Mouse (Mus musculus) heart, postnatal 25 days (tissue): ENCODE data around the gene Peli1. TPM values are rescaled to one million over a fixed set of nuclear protein-coding genes. Genes with fewer than 3 reads are reported as not detected.

Experiments
- DNase-seq: peaks from one replicate; pipeline ENCODE4 v3.0.0; 2022; ENCODE audit warnings: low spot score
- intact Hi-C: fragments of 180-260 bp; cut with DNase I; formaldehyde crosslinking; loops from one replicate; pipeline ENCODE4 v1.15.1; 2025
- total RNA-seq, 2 experiments: library from RNA; stranded (reverse); gene quantifications; 2 replicates each; pipeline ENCODE4 v1.2.3; 2021

The Peli1 gene
- total RNA-seq, result 10 to 100 TPM; 12.4 to 16.0 TPM

DNA sequence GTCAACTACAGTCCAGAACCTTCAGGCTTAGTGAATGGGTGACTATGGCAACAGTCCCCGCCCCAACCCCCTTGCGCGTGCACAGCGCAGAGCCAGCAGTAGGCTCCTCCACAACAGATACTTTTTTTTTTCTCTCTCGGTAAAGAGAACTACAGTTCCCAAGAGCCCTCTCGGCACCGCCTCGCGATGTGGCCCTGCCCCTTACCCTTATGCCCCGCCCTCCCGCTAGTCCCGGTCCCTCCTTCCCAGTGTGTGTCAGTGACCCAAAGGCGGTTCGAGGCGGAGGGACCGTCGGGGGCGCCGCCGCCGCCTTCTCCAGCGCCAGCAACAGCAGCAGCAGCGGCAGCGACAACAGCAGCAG is at the start of gene Peli1:
Peli1 (plus strand) TSS at position 225 of the 361 bp plus-strand sequence.
- DNase-seq, result peak; percentile 91
- intact Hi-C loops, result loop anchor here (5.0 kb wide), 5 partner anchors 56 to 349 kb away; partner anchors contain the start of gene Aftph

DNA sequence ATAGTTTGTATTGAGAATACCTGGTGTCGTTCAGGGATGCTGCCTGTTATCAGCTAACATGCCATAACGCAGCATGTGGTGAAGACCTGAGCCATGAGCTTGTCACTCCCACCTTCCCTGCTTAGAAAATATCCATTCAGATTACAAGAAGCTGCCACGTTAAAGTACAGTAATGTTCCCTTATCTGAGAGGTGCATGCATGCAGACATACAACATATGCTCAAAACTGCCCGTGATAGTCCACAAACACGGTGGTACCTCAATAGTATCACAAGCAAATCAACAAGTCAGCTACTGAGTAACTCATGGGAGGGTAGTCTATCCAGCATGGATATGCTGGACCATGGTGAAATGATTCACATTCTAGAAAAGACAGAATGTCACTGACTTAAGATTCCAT is 48.5 kb upstream of the Peli1 start:
- intact Hi-C loops, result no loop called here
- DNase-seq, result no peak

DNA sequence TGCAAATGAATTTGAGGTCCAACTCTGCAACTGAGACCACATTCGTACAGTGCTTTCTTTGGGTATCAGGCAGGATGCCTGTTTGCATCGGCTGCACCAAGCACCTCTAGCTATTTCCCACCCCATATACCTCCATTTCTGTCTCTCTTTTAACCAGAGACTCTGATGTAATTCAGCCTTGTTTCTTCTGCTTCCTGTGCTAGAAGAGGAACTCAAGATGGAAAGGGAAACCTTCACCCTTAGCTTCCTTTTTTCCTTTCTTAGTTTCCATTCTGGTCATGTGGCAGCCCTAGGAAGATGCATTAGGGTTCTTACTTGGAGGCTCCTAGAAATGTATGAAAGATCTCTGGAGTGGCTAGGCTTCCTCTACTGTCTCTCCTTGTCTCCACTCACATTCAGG is 44.9 kb upstream of the Peli1 start:
- DNase-seq, result no peak
- intact Hi-C loops, result loop anchor here (5.0 kb wide), 1 partner anchor 39 kb away; no protein-coding TSS in a partner anchor

DNA sequence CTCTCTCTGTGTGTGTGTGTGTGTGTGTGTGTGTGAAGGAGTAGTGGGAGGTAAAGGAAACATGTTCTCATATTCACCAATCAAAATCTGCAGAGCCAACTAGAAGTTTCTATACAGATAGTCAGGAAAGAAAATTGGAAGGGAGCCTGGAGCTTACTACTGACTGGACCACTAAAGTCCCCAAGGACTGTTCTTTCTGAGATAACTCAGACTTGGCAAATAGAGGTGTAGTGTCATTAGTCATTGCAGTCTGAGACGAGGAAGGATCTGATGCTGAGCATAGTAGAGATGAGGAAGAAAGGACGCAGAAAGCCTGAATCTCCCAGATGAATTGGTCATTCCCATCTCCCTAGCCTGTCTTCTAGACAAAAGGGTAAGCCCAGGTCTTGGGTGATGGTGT is 43.2 kb upstream of the Peli1 start:
- DNase-seq, result no peak
- intact Hi-C loops, result loop anchor here (5.0 kb wide), 1 partner anchor 41 kb away; no protein-coding TSS in a partner anchor

DNA sequence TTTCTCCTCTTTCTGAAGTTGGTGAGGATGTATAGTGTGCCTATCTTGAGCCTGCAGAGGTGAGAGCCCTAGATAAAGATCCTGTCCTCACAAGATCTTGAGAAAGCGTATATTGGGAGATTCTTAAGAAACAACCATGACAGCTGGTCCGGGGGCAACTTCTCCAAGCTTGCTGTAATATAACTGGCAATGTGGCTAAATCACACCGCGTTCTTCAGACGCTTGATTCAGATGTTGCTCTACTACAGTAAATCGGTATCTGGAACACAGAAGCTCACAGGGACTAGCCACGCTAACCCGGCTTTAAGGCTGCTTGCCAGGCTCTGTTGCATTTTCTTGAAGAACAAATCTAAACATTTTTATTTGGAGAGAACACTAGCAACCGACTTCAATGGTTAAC is 39.4 kb upstream of the Peli1 start:
- intact Hi-C loops, result no loop called here
- DNase-seq, result no peak

DNA sequence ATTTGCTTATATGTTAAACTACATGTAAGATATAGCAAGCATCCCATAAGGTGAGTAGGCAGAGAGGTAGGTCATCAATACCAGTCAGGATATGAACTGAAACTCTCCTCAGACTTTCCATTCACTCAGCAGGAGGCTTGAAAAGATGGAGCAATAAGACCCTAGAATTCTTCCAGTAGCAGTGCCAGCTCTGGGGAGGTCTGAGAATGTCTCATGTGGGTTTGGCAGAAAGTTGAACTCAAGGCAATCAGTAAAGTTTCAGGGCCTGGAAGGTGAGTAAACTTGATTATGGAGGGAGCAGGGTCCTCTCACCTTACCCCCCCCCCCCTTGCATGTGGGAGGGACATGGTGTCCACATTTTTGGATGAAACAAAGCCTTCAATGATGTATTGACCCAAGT is 36.5 kb upstream of the Peli1 start:
- intact Hi-C loops, result no loop called here
- no peak for DNase-seq

DNA sequence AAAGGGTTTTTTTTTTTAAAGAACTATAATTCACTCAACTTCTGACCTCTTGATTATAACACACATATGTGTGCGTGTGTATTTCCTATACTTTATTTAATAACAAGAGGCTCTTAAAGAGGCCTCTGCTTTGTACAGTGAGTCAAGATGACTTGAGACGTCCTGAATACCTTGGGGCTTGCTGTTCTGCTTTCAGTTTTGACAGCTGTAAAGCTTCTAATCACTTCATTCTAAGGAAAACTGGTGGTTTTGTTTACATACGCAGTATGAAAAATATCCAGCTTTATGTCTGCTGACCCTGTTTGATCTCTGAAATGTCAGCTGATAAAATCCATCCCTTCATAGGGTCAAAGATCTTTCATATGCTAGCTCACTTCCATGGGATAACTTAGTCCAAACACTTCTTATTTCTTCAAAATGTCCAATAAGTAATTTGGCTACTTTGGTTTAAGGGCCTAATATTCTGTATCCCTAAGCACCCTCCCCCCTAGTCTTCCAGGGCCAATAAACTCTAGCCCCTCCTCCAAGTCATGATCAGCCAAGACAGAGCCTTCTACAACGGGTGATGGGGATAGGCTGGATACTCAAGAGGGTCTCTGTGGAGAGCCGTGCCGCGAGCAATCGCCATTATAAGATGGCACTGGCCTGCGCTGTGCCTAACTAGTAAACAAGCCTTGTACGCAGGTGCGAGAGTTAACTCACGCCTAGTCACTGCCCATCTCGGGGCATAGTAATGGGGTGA is 34.8 kb upstream of the Peli1 start:
- intact Hi-C loops, result no loop called here
- no peak for DNase-seq

DNA sequence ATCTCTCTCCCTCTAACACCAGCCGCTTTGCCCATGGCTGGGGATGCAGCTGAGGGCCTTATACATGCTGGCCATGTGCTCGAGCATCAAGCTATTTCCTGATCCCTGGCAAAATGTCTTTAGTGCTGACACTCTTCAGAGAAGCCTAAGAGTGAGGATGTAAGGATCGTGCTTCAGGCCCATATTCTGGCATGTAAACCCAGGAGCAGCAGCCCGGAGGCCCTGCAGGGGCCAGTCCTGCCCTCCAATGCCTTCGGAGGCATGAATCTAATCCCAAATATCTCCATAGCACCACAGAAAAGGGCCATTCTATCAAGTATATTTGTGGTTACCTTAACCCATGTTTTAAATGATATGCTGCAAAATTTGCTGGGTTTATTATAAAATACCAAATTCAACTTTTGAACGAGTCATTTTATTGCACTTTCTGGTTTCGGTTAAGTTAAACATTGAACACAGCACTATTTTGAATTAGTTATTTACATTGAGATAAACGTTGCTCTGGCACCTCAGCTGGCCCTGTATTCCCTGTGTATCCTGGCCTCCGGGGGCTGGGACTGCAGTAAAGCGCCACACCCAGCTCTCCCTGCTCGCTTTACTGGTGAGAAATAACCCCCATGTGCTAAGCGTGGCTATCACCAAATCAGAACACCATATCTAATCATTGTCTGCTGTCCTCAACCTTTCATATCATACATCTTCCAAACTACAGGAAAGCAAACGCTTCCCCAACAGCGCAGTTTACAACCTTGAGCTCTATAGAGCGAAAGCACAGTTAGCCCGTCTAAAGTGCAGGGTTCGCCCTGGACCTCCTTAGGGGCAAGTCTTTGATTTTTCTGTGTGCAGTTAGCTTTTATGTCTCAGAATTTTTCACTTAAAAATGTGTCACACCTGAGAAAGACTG is 33.3 kb upstream of the Peli1 start:
- DNase-seq, result no peak
- intact Hi-C loops, result no loop called here

DNA sequence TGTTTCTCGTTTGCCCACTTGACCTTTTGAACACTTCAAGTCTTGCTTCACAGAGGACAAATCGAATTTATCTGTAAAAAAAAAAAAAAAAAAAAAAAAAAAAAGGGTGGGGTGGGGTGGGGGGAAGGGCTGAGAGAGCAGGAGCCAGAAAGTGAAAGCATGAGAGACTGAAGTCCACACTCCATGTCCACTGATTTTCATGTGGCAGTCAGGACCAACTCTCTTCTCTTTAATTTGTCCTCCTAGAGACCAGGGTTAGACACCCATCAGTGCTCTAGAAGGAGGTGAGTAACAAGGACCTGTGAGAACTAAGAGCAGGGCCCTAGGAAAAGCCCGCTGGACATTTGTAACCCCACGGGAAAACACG is 32.7 kb upstream of the Peli1 start:
- intact Hi-C loops, result no loop called here
- no peak for DNase-seq

DNA sequence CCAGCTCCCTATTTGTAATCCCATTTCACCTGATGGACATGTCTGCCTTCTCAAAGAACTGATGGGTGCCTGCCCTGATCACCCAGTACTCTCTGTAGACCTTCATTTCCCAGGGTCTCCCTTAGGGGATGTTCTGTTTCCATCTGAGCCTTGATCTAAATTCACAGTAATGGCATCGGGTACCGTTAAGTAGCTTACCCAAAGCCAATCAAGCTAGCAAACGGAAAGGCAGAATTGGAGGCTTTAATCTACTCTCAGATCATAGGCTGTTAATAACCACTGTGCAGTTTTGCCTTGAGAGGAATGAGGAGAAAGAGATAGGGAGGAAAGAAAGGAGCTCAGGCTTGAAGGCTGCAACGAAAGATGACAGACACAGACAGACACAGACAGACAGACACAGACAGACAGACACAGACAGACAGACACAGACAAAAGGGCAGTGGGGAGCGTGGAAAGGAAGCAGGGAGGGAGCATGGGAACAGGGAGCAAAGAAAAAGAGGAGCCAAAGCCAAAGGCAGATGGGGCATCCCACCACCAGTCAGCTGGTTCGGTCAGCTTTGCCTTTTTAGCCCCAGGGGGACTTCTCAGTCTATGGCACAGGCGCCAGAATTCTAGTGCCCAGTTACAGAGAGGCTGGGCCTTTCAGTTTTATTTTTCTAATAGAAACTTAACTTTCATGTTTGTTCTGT is 30.6 kb upstream of the Peli1 start:
- DNase-seq, result no peak
- intact Hi-C loops, result no loop called here

DNA sequence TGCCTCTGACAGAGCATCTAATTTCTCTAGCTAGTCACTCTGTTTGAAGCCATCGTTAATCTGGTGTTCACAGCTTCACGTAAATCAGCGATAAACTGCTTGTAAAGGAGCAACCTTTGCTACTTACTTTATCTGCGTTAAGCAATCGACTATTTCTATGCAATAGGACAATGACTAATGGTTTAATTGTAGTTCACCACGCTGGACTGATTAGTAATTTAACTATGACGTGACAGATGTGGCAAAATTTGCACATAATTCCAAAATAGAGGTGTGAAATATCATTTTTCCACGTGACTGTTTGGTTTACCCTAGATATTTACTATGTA is 30.1 kb upstream of the Peli1 start:
- no peak for DNase-seq
- intact Hi-C loops, result no loop called here

DNA sequence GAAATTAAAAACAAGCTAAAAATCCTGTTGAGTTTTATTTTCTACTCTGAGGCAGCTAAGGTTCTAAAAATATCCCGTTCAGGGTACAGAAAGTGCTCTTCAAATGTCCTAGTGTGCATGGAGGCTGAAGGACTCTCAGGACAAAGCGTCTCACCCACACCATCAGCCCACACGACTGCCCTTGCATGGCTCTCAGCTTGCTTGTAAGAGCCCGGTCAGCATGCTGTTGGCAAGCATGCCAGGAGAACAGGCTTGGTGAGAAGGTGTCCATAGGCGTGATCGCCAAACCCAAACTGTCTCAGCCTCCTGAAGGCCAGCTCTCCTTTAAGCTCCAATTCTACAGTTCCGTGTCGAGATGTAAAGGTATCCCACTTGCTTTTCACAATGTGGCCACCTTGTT is 29.7 kb upstream of the Peli1 start:
- intact Hi-C loops, result no loop called here
- no peak for DNase-seq

DNA sequence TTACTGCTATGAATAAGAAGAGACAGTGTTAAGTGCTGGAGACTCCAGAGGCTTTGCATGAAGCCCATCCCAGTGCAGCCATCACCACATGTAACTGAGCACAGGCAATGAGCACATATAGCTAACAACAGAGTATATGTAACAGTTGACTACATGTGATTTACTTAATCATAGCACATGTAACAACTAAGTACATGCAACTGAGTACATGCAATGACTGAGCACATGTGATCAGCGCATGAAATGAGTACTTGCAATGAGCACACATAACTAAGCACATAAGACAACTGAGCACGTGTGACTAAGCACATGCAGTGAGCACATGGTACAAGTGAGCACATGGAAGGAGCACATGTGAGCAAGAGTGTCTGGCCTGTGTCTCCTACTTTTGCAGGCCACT is 29.0 kb upstream of the Peli1 start:
- intact Hi-C loops, result no loop called here
- no peak for DNase-seq

DNA sequence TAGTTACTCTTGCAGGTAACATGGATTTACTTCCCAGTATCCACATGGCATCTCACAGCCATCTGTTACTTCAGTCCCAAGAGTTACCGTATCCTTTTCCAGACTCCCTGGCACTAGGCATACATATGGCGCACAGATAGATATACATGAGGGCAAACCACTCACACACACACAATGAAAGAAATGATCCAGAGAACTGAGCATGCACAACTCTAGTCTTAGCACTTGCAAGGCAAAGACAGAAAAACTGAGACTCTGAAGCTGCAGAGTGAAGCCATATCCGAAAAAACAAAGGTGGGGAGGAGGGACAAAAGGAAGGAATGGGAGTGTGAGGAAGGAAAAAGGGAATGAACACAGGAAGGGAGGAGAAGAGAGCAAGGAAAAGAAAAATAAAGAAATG is 27.8 kb upstream of the Peli1 start:
- intact Hi-C loops, result no loop called here
- no peak for DNase-seq

DNA sequence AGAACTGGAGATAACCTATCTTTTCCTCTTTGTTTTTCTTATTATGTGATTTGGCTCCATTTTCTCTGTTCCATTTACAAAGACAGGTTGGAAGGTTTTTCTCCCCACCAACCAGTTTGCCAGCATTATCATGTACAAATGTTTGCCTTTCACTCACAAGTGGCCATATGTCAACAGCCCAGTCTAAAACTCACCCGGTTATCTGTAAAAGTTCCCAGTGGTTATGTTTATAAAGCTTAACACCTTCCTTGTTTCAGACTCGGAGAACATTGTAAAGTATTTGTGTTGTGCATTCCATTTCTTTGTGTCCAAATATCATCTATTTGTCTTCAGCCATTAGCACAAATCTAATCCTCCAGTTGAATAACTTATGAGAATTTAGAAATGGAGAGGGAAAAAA is 11.7 kb upstream of the Peli1 start:
- intact Hi-C loops, result no loop called here
- DNase-seq, result no peak

DNA sequence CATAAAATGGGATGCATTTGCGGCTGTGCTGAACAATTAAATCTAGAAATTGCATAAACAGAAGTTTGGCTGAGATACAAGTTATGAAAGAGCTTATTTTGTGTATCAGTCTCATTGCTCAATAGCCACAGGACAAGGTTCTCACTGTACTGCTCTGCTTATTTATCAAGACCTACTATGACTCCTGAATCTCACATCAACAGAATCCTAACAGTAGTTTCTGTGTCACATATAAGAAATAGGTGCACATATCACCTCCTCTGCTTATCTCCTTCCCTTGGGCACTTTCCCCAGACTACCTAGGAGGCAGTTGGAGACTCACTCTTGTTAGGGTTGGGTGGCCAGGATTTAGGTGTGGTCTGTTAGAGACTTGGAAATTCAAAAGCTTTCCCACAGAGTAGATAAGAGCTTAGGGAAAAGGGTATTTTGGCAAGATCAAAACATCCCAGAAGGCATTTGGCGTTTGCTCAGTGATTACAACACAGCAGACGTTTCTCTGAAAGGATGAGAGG is 11.2 kb upstream of the Peli1 start:
- intact Hi-C loops, result loop anchor here (10.0 kb wide), 1 partner anchor 285 kb away; no protein-coding TSS in a partner anchor
- DNase-seq, result peak; percentile 27

DNA sequence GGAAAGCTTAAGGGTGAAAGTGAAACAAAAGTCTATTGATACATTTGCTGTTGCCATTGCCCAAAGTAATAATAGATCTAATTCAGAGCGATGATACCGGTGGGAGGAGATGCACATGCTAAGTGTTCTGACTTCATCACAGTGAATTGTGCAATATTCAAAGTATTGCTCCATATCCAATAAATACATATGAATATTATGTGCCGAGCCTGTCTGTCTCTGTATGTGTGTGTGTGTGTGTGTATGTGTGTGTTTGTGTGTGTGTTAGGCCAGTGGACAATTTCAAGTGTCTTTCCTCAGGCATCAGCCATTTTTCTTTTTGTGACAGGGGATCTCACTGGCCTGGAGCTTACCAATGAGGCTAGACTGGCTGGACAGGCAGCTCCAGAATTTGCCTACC is 9.9 kb upstream of the Peli1 start:
- DNase-seq, result no peak
- intact Hi-C loops, result loop anchor here (10.0 kb wide), 1 partner anchor 286 kb away; no protein-coding TSS in a partner anchor

DNA sequence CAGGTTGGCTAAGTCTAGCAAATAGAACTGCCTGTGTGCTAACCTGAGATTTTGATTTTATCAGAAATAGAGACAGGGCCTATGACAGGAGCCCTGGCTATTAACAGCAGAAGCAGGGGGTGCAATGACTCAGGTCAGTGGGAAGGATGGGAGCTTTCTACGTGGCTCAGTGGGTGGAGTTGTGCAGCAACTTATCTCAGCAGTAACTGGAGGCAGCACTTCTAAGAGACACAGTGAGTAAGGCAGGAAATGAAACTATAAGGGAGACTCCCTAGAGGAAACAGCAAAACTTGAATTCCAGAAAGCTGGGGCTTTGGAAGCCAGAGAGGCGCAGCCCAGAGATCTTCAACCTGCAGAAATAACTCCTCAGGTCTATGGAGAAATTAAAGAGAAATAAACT is 8.4 kb upstream of the Peli1 start:
- DNase-seq, result peak; percentile 23
- intact Hi-C loops, result loop anchor here (10.0 kb wide), 1 partner anchor 288 kb away; no protein-coding TSS in a partner anchor

DNA sequence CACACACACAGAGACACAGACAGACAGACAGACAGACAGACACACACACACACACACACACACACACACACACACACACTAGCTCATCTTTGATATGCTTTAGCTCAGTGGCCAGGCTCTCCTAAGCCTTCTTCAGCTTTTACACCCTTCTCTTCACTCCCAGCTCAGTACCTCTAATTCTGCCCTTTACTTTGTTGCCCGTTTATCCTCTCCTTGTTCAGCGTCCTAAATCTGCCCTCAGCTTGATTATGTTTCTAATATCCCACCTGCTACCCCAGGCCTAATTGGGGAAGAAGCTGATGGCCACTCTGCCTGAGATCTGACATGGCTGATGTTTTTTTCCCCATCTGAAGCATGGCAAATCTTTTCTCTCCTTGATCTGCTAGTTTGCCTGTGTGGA is 2.7 kb upstream of the Peli1 start:
- intact Hi-C loops, result loop anchor here (10.0 kb wide), 1 partner anchor 294 kb away; no protein-coding TSS in a partner anchor
- no peak for DNase-seq

DNA sequence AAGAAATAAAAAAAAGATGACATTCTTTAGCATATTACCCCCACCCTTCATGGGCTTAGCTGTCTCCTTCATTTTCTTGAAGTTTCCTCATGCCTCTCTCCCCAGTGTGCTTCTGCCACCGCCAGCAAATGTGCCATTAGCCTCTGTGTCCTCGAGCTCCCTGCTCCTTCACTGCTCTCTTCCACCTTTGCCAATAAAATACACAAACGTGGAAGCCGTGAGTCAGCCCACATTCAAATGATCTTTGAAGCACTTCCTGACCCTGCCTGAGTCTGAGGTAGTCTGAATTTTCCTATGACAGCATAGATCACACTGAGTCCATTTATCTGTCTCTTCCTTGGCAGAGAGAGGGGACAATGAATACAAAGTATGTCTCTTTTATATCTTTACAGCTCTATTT is 1.5 kb upstream of the Peli1 start:
- DNase-seq, result no peak
- intact Hi-C loops, result loop anchor here (10.0 kb wide), 1 partner anchor 295 kb away; no protein-coding TSS in a partner anchor
